Mouse (Mus musculus) heart, adult 2 months (tissue): ENCODE results near the gene Pld5. TPM values are rescaled to one million over a fixed set of nuclear protein-coding genes. Genes with fewer than 3 reads are reported as not detected.
A peak's percentile ranks its signal among the peaks of the same experiment; 100 is the strongest.

Source experiments
- DNase-seq, 2 experiments: peaks; one replicate each; pipeline ENCODE4 v3.0.0; 2021
- H3K27ac ChIP-seq: fragments of 200-600 bp; 2 replicates; pipeline ENCODE4 v1.8.1; 2022
- H3K27me3 ChIP-seq: fragments of 200-500 bp; 2 replicates; pipeline ENCODE4 v1.6.1; 2012; ENCODE audit warnings: mild to moderate bottlenecking, low read length, inconsistent platforms, mixed read lengths; ENCODE audit not compliant: control insufficient read depth, insufficient read depth
- H3K36me3 ChIP-seq: fragments of 200-500 bp; 2 replicates; pipeline ENCODE4 v1.6.1; 2012; ENCODE audit warnings: low read length, inconsistent platforms; ENCODE audit not compliant: control insufficient read depth, insufficient read depth
- H3K4me1 ChIP-seq: fragments of 200-500 bp; 2 replicates; pipeline ENCODE4 v1.6.1; 2011; ENCODE audit warnings: low read length; ENCODE audit not compliant: control insufficient read depth, insufficient read depth
- H3K4me3 ChIP-seq: fragments of 200-600 bp; 2 replicates; pipeline ENCODE4 v1.8.1; 2022
- H3K79me2 ChIP-seq: fragments of 200-500 bp; replicated peaks from 2 replicates; pipeline ENCODE4 v1.6.1; 2012; ENCODE audit warnings: mild to moderate bottlenecking, inconsistent platforms, low read length, moderate library complexity, mixed read lengths; ENCODE audit not compliant: control insufficient read depth, insufficient read depth
- H3K9ac ChIP-seq: fragments of 200-500 bp; 2 replicates; pipeline ENCODE4 v1.6.1; 2012; ENCODE audit warnings: low read depth, mild to moderate bottlenecking, control low read depth, inconsistent platforms, low read length, mixed read lengths
- CTCF ChIP-seq: fragments of 200-600 bp; IDR thresholded peaks from 2 replicates; pipeline ENCODE4 v1.8.1; 2022; ENCODE audit warnings: antibody characterized with exemption, mild to moderate bottlenecking, moderate library complexity
- EP300 ChIP-seq: fragments of 200-500 bp; IDR thresholded peaks from 2 replicates; pipeline ENCODE4 v1.6.1; 2011; ENCODE audit warnings: low read depth, low read length, control low read depth; ENCODE audit not compliant: insufficient read depth
- POLR2A ChIP-seq: fragments of 200-500 bp; IDR thresholded peaks from 2 replicates; pipeline ENCODE4 v1.6.1; 2011; ENCODE audit warnings: mild to moderate bottlenecking, low read depth, low read length, control low read depth; ENCODE audit not compliant: insufficient read depth
- WGBS: fragments of 180-500 bp; shearing (Covaris S2); methylation state at CpG from one replicate; pipeline ENCODE4 v1.1.7; 2018; 5-methylcytosine and 5-hydroxymethylcytosine counted together
- intact Hi-C: fragments of 180-260 bp; cut with DNase I; formaldehyde crosslinking; loops from one replicate; pipeline ENCODE4 v1.15.1; 2025
- polyA plus RNA-seq: library from polyadenylated mRNA; depleted of rRNA; stranded (reverse); fragments of >200 nt; gene quantifications from 2 replicates; pipeline ENCODE4 v1.2.3, GENCODE M21; 2012
- total RNA-seq, 2 experiments: library from RNA; stranded (reverse); gene quantifications; 2 replicates each; pipeline ENCODE4 v1.2.3; 2021

Gene Pld5
- total and polyA plus RNA-seq, 3 experiments: 0.08 to 0.11 TPM; not detected in 1

DNA sequence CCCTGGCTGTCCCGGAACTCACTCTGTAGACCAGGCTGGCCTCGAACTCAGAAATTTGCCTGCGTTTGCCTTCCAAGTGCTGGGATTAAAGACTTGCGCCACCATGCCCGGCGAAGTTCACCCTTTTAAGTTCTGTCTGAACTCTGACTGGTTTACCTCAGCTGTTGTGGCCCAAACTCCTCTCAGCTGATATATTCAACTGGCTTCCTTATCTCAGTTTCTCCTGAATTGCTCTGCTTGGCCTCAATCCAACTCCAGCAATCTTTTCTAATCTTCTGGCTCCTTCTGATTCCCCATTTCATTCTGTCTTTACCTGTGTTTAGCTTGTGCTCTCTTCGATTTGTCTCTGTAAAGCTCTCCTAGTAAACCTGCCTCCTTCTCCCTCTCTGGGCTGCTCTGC lies 331.9 kb downstream of the Pld5 start:
- intact Hi-C loops: no loop called here
- TF ChIP-seq EP300 (no peak), CTCF (no peak), POLR2A (no peak)

DNA sequence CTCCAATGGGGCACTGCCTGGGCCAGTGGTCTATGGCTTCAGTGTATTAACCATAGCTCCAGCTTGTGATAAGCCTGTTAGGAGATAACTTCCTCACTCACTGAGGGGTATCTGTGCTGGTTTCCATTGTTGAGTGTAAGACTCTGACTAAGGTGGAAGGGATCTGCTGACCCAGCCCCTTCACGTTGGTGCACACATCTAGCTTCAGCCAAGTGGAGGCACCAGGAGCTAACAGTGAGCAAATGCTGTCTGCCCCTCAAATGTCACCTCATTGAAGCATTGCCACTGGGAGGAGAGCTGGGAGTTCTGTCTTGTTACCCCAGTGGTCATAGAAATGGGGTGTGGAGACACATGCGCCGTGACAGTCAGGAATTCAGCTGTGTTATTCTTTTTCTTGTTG lies 336.4 kb downstream of the Pld5 start:
- Histone ChIP-seq H3K4me1 (peaks cover 1% of the 10 kb centered on the region; the same call in 1 of the 2 replicates), H3K79me2 (no peaks in the 10 kb centered on the region), H3K27me3 (no peaks in the 10 kb centered on the region), H3K4me3 (no peak overlapping the region), H3K36me3 (no peaks in the 10 kb centered on the region), H3K27ac (no peak overlapping the region), H3K9ac (no peak overlapping the region)
- 82% methylated on average over 3 of the region's 3 CpGs for WGBS
- intact Hi-C loops: loop anchor here (5.0 kb wide), 1 partner anchor 284 kb away; no protein-coding TSS in a partner anchor
- no peak for DNase-seq
- TF ChIP-seq POLR2A: no peak
- no peak for TF ChIP-seq EP300
- no peak for TF ChIP-seq CTCF

More for the DNA sequence above, 331.9 kb downstream of the Pld5 start:
- Histone ChIP-seq H3K4me1 (no peaks in the 10 kb centered on the region), H3K36me3 (no peaks in the 10 kb centered on the region), H3K27me3 (no peaks in the 10 kb centered on the region), H3K4me3 (no peak overlapping the region), H3K9ac (no peak overlapping the region), H3K27ac (no peak overlapping the region), H3K79me2 (no peaks in the 10 kb centered on the region)
- no peak for DNase-seq
- WGBS: 84% methylated on average over 7 of the region's 7 CpGs

DNA sequence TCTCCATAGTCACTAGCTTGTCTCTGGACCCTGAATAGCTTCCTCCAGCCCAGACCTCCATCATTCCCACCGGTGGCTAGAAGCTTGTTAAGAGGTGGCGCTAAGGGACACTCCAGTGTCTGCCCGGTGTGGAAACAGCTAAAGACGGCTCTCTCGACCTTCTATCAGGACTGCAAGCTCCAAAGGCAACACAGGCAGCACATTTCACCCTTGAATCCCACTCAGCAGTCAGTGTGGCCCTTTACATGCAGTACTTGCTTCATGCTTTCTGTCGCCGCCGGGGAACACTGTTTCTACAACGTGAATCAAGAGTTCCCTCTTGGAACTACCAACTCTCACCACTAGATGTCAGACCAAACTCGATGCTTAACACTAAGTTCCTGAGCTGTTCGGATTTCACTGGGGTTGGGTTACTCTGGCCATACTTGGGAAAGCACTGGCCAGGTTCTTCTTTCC lies 338.8 kb downstream of the Pld5 start:
- 10% methylated on average over 11 of the region's 11 CpGs for WGBS
- no peak overlapping the region for H3K9ac ChIP-seq

DNA sequence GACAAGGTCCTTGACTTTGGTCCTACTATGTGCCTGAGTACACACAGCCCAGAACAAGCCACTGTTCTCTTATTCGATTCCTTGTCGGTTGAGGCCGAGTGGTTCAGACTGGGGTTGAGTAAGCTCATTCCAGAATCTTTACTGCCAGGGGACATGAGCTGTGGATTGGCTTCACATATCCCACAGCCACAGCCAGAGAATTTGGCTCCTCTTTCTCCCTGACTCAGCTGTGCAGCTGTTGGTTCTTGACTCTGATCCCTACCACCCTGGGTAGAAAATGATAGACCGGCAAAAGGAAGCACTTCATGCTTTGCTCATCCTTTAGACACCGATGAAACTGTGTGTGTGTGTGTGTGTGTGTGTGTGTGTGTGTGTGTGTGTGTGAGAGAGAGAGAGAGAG lies 343.7 kb downstream of the Pld5 start:
- TF ChIP-seq EP300 (no peak), POLR2A (no peak), CTCF (no peak)
- Histone ChIP-seq H3K36me3 (no peaks in the 10 kb centered on the region), H3K27me3 (no peaks in the 10 kb centered on the region), H3K4me3 (no peak overlapping the region), H3K9ac (no peak overlapping the region), H3K4me1 (peaks cover 1% of the 10 kb centered on the region; the same call in 1 of the 2 replicates), H3K27ac (no peak overlapping the region), H3K79me2 (no peaks in the 10 kb centered on the region)
- WGBS: 83% methylated on average over 5 of the region's 5 CpGs
- intact Hi-C loops: no loop called here
- peak in 1 of 2 experiments; percentile 10 for DNase-seq

More for the DNA sequence above, 338.8 kb downstream of the Pld5 start:
- Histone ChIP-seq H3K79me2 (no peaks in the 10 kb centered on the region), H3K27me3 (no peaks in the 10 kb centered on the region), H3K36me3 (no peaks in the 10 kb centered on the region), H3K27ac (no peak overlapping the region), H3K4me3 (no peak overlapping the region), H3K4me1 (peaks cover 1% of the 10 kb centered on the region; the same call in 1 of the 2 replicates)
- TF ChIP-seq EP300 (no peak), CTCF (peak; percentile 89)
- intact Hi-C loops: loop anchor here (1.0 to 5.0 kb wide), 3 partner anchors 286 to 926 kb away; no protein-coding TSS in a partner anchor
- DNase-seq: peak; percentile 14 to 22

DNA sequence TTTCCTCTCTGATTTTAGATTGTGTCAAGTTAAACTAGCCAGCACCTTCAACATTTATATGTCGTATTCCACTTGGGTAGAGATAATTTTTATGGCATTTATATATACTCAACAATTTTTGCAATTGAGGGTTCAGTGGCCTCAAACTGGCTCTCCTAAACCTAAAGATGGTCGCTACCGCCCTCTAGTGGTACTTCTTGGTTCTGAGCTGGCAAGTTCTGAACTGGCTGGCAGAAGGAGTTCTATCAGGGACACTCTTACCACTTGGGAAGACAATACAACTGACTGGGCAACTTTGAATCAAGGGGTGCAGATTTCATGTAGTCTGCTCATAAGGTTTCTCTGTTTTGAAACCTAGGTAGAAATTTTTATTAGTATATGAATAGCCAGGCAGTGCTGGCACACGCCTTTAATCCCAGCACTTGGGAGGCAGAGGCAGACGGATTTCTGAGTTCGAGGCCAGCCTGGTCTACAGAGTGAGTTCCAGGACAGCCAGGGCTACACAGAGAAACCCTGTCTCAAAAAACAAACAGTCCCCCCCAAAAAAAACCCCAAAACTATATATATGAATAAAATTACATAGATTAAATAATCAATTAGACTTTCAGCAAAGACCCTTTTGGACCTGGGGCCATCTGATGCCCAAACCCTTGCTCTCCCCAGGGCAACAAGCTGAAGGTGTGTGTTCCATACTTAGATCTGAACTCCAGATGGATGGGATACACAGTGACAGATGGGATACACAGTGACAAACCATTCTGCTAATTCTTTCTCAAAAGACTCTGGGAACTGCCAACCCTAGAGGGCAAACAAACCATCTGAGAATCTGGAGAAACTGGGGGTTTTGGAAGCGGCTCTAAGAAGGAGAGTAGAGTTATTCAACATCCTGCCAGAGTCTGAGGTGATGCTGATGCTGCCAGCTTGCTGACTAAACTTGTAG lies 351.0 kb downstream of the Pld5 start:
- no peak for TF ChIP-seq EP300
- peak; percentile 96 for TF ChIP-seq CTCF
- 44% methylated on average over 7 of the region's 7 CpGs for WGBS
- H3K9ac ChIP-seq: no peak overlapping the region
- H3K4me3 ChIP-seq: no peak overlapping the region
- intact Hi-C loops: loop anchor here (5.0 to 10.0 kb wide), 5 partner anchors 252 to 1329 kb away; partner anchors contain the start of gene Fh1
- peak; percentile 56 to 78 for DNase-seq
- H3K4me1 ChIP-seq: no peaks in the 10 kb centered on the region
- H3K27ac ChIP-seq: no peak overlapping the region
- no peaks in the 10 kb centered on the region for H3K27me3 ChIP-seq
- no peaks in the 10 kb centered on the region for H3K36me3 ChIP-seq
- H3K79me2 ChIP-seq: no peaks in the 10 kb centered on the region

DNA sequence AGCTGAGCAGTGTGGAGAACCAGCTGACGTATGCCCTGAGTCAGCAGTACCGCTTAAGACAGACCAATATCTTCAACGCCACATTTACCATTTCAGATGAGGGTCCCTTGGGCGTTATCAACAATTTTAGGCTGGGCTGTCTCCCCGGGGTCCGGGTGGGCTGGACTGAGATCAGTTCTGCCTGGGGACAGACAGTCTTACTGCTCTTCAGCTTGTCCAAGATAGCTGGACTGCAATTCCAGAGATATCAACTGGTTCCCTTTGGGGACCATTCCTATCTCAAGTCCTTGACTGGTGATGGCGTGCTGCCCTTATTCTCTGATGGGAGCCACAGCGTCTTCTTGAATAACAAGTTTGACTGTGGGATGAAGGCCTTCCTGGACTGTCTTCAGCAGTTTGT lies 354.0 kb downstream of the Pld5 start:
- DNase-seq: peak; percentile 22 to 25

More for the DNA sequence above, 354.0 kb downstream of the Pld5 start:
- no peak for TF ChIP-seq CTCF
- TF ChIP-seq EP300: no peak
- TF ChIP-seq POLR2A: no peak
- intact Hi-C loops: loop anchor here (5.0 to 10.0 kb wide), 5 partner anchors 249 to 1326 kb away; partner anchors contain the start of gene Fh1
- WGBS: 61% methylated on average over 8 of the region's 8 CpGs
- Histone ChIP-seq H3K9ac (no peak overlapping the region), H3K4me1 (no peaks in the 10 kb centered on the region), H3K4me3 (no peak overlapping the region), H3K27me3 (no peaks in the 10 kb centered on the region), H3K79me2 (no peaks in the 10 kb centered on the region), H3K36me3 (no peaks in the 10 kb centered on the region), H3K27ac (no peak overlapping the region)
